Mouse (Mus musculus): Measurements from ENCODE around the gene Gm49369. TPM values are rescaled to one million over a fixed set of nuclear protein-coding genes. Genes with fewer than 3 reads are reported as not detected.

Gene Gm49369
- total and polyA plus RNA-seq, 2 experiments from 2014 or later = 2.9 TPM; not detected in 1

- no peaks in the 10 kb centered on the region for H3K9me3 ChIP-seq (ENCODE audit: low read length)
- peaks cover 58% of the 10 kb centered on the region for H3K36me3 ChIP-seq (ENCODE audit: insufficient read depth, low read length)
- H3K4me3 ChIP-seq (ENCODE audit: low read length) = no peak overlapping the region
- peaks cover 16% of the 10 kb centered on the region for H3K4me1 ChIP-seq (ENCODE audit: insufficient read depth, low read length)
- no peak overlapping the region for H3K27ac ChIP-seq
- no peak overlapping the region for H3K4me2 ChIP-seq (ENCODE audit: low read depth, low read length)
- no peak for TF ChIP-seq CTCF (IDR thresholded peaks at IDR 0.05; ENCODE audit: low read depth)
- H3K9ac ChIP-seq (replicated peaks; ENCODE audit: low read length) = no peak overlapping the region
- WGBS = 88% methylated on average over 10 of the region's 10 CpGs
- ATAC-seq (no peak), DNase-seq (ENCODE audit: low spot score) (no peak)
- no peaks in the 10 kb centered on the region for H3K27me3 ChIP-seq (ENCODE audit: insufficient read depth, low read length)
These were observed 1.8 kb upstream of the Gm49369 start for GRCm38 (mm10) chr7:142384306-142384705.

- DNase-seq (ENCODE audit: low spot score) (no peak), ATAC-seq (no peak)
- Histone ChIP-seq H3K4me3 (ENCODE audit: low read length) (no peak overlapping the region), H3K9me3 (ENCODE audit: low read length) (no peaks in the 10 kb centered on the region), H3K4me1 (ENCODE audit: insufficient read depth, low read length) (peaks cover 6% of the 10 kb centered on the region), H3K36me3 (ENCODE audit: insufficient read depth, low read length) (peaks cover 79% of the 10 kb centered on the region), H3K9ac (replicated peaks; ENCODE audit: low read length) (no peak overlapping the region), H3K4me2 (ENCODE audit: low read depth, low read length) (no peak overlapping the region), H3K27ac (no peak overlapping the region), H3K27me3 (ENCODE audit: insufficient read depth, low read length) (no peaks in the 10 kb centered on the region)
- 89% methylated on average over 4 of the region's 4 CpGs for WGBS
- TF ChIP-seq CTCF (IDR thresholded peaks at IDR 0.05; ENCODE audit: low read depth) = no peak
These were observed 1.3 kb downstream of the Gm49369 start for GRCm38 (mm10) chr7:142381175-142381574.

- TF ChIP-seq CTCF (IDR thresholded peaks at IDR 0.05; ENCODE audit: low read depth) = no peak
- ATAC-seq (no peak), DNase-seq (ENCODE audit: low spot score) (no peak)
- Histone ChIP-seq H3K27me3 (ENCODE audit: insufficient read depth, low read length) (no peaks in the 10 kb centered on the region), H3K4me3 (ENCODE audit: low read length) (no peak overlapping the region), H3K4me1 (ENCODE audit: insufficient read depth, low read length) (no peaks in the 10 kb centered on the region), H3K9me3 (ENCODE audit: low read length) (no peaks in the 10 kb centered on the region), H3K27ac (no peak overlapping the region), H3K36me3 (ENCODE audit: insufficient read depth, low read length) (peaks cover 74% of the 10 kb centered on the region), H3K9ac (replicated peaks; ENCODE audit: low read length) (no peak overlapping the region), H3K4me2 (ENCODE audit: low read depth, low read length) (no peak overlapping the region)
- WGBS = 85% methylated on average over 6 of the region's 6 CpGs
These were observed 3.3 kb downstream of the Gm49369 start for GRCm38 (mm10) chr7:142379186-142379585.

GRCm38 (mm10) chr7:142377233-142377925, 5.1 kb downstream of the Gm49369 start:
- peaks cover 57% of the 10 kb centered on the region for H3K36me3 ChIP-seq (ENCODE audit: insufficient read depth, low read length)
- 92% methylated on average over 14 of the region's 14 CpGs for WGBS
- no peak for ATAC-seq
- H3K27ac ChIP-seq = no peak overlapping the region
- H3K4me2 ChIP-seq (ENCODE audit: low read depth, low read length) = no peak overlapping the region
- no peak overlapping the region for H3K9ac ChIP-seq (replicated peaks; ENCODE audit: low read length)
- no peak overlapping the region for H3K4me3 ChIP-seq (ENCODE audit: low read length)
- H3K9me3 ChIP-seq (ENCODE audit: low read length) = no peaks in the 10 kb centered on the region
- TF ChIP-seq CTCF (IDR thresholded peaks at IDR 0.05; ENCODE audit: low read depth) = no peak
- no peaks in the 10 kb centered on the region for H3K27me3 ChIP-seq (ENCODE audit: insufficient read depth, low read length)
- no peak for DNase-seq (ENCODE audit: low spot score)
- no peaks in the 10 kb centered on the region for H3K4me1 ChIP-seq (ENCODE audit: insufficient read depth, low read length)

GRCm38 (mm10) chr7:142376096-142376495, 6.4 kb downstream of the Gm49369 start:
- TF ChIP-seq CTCF (IDR thresholded peaks at IDR 0.05; ENCODE audit: low read depth) = no peak
- 0 out of 2 replicates have a peak, but pooled peaks cover 3% of the 10 kb centered on the region for H3K4me1 ChIP-seq (ENCODE audit: insufficient read depth, low read length)
- H3K4me2 ChIP-seq (ENCODE audit: low read depth, low read length) = no peak overlapping the region
- DNase-seq (ENCODE audit: low spot score) = no peak
- H3K9me3 ChIP-seq (ENCODE audit: low read length) = no peaks in the 10 kb centered on the region
- no peak for ATAC-seq
- H3K27me3 ChIP-seq (ENCODE audit: insufficient read depth, low read length) = peaks cover 10% of the 10 kb centered on the region; the same call in 1 of the 2 replicates
- H3K4me3 ChIP-seq (ENCODE audit: low read length) = no peak overlapping the region
- WGBS = 85% methylated on average over 4 of the region's 4 CpGs
- H3K36me3 ChIP-seq (ENCODE audit: insufficient read depth, low read length) = peaks cover 44% of the 10 kb centered on the region
- H3K27ac ChIP-seq = no peak overlapping the region
- no peak overlapping the region for H3K9ac ChIP-seq (replicated peaks; ENCODE audit: low read length)

- no peak overlapping the region for H3K4me2 ChIP-seq (ENCODE audit: low read depth, low read length)
- DNase-seq (ENCODE audit: low spot score) = no peak
These were observed 7.2 kb downstream of the Gm49369 start for GRCm38 (mm10) chr7:142375261-142375724.

More at GRCm38 (mm10) chr7:142375261-142375724, 7.2 kb downstream of the Gm49369 start:
- Histone ChIP-seq H3K4me1 (ENCODE audit: insufficient read depth, low read length) (0 out of 2 replicates have a peak, but pooled peaks cover 5% of the 10 kb centered on the region), H3K36me3 (ENCODE audit: insufficient read depth, low read length) (peaks cover 36% of the 10 kb centered on the region), H3K9ac (replicated peaks; ENCODE audit: low read length) (no peak overlapping the region), H3K9me3 (ENCODE audit: low read length) (no peaks in the 10 kb centered on the region), H3K4me3 (ENCODE audit: low read length) (no peak overlapping the region), H3K27me3 (ENCODE audit: insufficient read depth, low read length) (peaks cover 14% of the 10 kb centered on the region; the same call in 1 of the 2 replicates), H3K27ac (no peak overlapping the region)
- no peak for ATAC-seq
- 47% methylated on average over 6 of the region's 6 CpGs for WGBS
- no peak for TF ChIP-seq CTCF (IDR thresholded peaks at IDR 0.05; ENCODE audit: low read depth)

Measured in hindbrain, postnatal 0 days (tissue).